Mouse (Mus musculus): Measurements from ENCODE around the gene Bcam.

Bcam gene

GRCm38 (mm10) chr7:19785874-19786458 lies 15.2 kb upstream of the Bcam start:
- DNase-seq (ENCODE audit: low spot score in 2 of 2) = no peak

GRCm38 (mm10) chr7:19784764-19785535 lies 14.1 kb upstream of the Bcam start:
- DNase-seq (ENCODE audit: low spot score in 2 of 2) = peak in 1 of 2 experiments; percentile 26

- DNase-seq (ENCODE audit: low spot score in 2 of 2) = no peak
These were observed 12.8 kb upstream of the Bcam start for GRCm38 (mm10) chr7:19783630-19784029.

- DNase-seq (ENCODE audit: low spot score in 2 of 2) = no peak
These were observed 11.8 kb upstream of the Bcam start for GRCm38 (mm10) chr7:19782645-19783044.

- DNase-seq (ENCODE audit: low spot score in 2 of 2) = no peak
These were observed 10.9 kb upstream of the Bcam start for GRCm38 (mm10) chr7:19781741-19782140.

- DNase-seq (ENCODE audit: low spot score in 2 of 2) = no peak
These were observed 9.1 kb upstream of the Bcam start for GRCm38 (mm10) chr7:19779903-19780302.

GRCm38 (mm10) chr7:19778645-19779044 lies 7.8 kb upstream of the Bcam start:
- DNase-seq (ENCODE audit: low spot score in 2 of 2) = no peak

GRCm38 (mm10) chr7:19777049-19777723 lies 6.4 kb upstream of the Bcam start:
- DNase-seq (ENCODE audit: low spot score in 2 of 2) = no peak

- no peak for DNase-seq (ENCODE audit: low spot score in 2 of 2)
These were observed 866 bp upstream of the Bcam start for GRCm38 (mm10) chr7:19771682-19772081.

GRCm38 (mm10) chr7:19770375-19770754 lies 451 bp downstream of the Bcam start:
- DNase-seq (ENCODE audit: low spot score in 2 of 2) = peak; percentile 42 to 57

GRCm38 (mm10) chr7:19769434-19770374 lies 1.1 kb downstream of the Bcam start:
- DNase-seq (ENCODE audit: low spot score in 2 of 2) = no peak

GRCm38 (mm10) chr7:19769001-19769400 lies 1.8 kb downstream of the Bcam start:
- no peak for DNase-seq (ENCODE audit: low spot score in 2 of 2)

GRCm38 (mm10) chr7:19768251-19768650 lies 2.6 kb downstream of the Bcam start:
- no peak for DNase-seq (ENCODE audit: low spot score in 2 of 2)

- DNase-seq (ENCODE audit: low spot score in 2 of 2) = no peak
These were observed 6.2 kb downstream of the Bcam start for GRCm38 (mm10) chr7:19764581-19764980.

GRCm38 (mm10) chr7:19763829-19764477 lies 6.9 kb downstream of the Bcam start:
- no peak for DNase-seq (ENCODE audit: low spot score in 2 of 2)

GRCm38 (mm10) chr7:19762283-19762682 lies 8.5 kb downstream of the Bcam start:
- no peak for DNase-seq (ENCODE audit: low spot score in 2 of 2)

- no peak for DNase-seq (ENCODE audit: low spot score in 2 of 2)
These were observed 10.8 kb downstream of the Bcam start for GRCm38 (mm10) chr7:19760021-19760420.

- no peak for DNase-seq (ENCODE audit: low spot score in 2 of 2)
These were observed 12.2 kb downstream of the Bcam start for GRCm38 (mm10) chr7:19758623-19759022.

GRCm38 (mm10) chr7:19755851-19756786 lies 14.7 kb downstream of the Bcam start:
- DNase-seq (ENCODE audit: low spot score in 2 of 2) = no peak

GRCm38 (mm10) chr7:19755008-19755407 lies 15.8 kb downstream of the Bcam start:
- DNase-seq (ENCODE audit: low spot score in 2 of 2) = no peak

All from thymus, postnatal 10 days (tissue).